Mouse (Mus musculus) liver, embryonic 13.5 days (tissue): ENCODE results near the gene Slc35b4. TPM values are rescaled to one million over a fixed set of nuclear protein-coding genes. Genes with fewer than 3 reads are reported as not detected.
A peak's percentile ranks its signal among the peaks of the same experiment; 100 is the strongest.

ENCODE experiments used
- ATAC-seq: fragments of 200-750 bp; cut with Nextera tagmentation; 2 replicates; pipeline ENCODE4 v1.8.0; 2017; ENCODE audit warnings: low read depth, mild to moderate bottlenecking, moderate number of reproducible peaks, moderate library complexity
- DNase-seq: peaks from one replicate; pipeline ENCODE4 v3.0.0; 2022
- H3K27ac ChIP-seq: fragments of 300-500 bp; sonication (generic); 2 replicates; pipeline ENCODE4 v1.5.1; 2015; ENCODE audit warnings: moderate library complexity, mild to moderate bottlenecking, inconsistent platforms
- H3K27me3 ChIP-seq: fragments of 300-500 bp; sonication (generic); 2 replicates; pipeline ENCODE4 v1.6.1; 2015; ENCODE audit warnings: mild to moderate bottlenecking, inconsistent platforms
- H3K36me3 ChIP-seq: fragments of 300-500 bp; sonication (generic); 2 replicates; pipeline ENCODE4 v1.6.1; 2015; ENCODE audit warnings: mild to moderate bottlenecking, inconsistent platforms
- H3K4me1 ChIP-seq: fragments of 300-500 bp; sonication (generic); replicated peaks from 2 replicates; pipeline ENCODE4 v1.6.1; 2015; ENCODE audit warnings: inconsistent platforms
- H3K4me2 ChIP-seq: fragments of 300-500 bp; sonication (generic); 2 replicates; pipeline ENCODE4 v1.6.1; 2015; ENCODE audit warnings: inconsistent platforms, mild to moderate bottlenecking, moderate library complexity
- H3K4me3 ChIP-seq: fragments of 300-500 bp; sonication (generic); replicated peaks from 2 replicates; pipeline ENCODE4 v1.5.1; 2015; ENCODE audit warnings: mild to moderate bottlenecking, inconsistent platforms
- H3K9ac ChIP-seq: fragments of 300-500 bp; sonication (generic); 2 replicates; pipeline ENCODE4 v1.6.1; 2015; ENCODE audit warnings: mild to moderate bottlenecking, inconsistent platforms
- H3K9me3 ChIP-seq: fragments of 300-500 bp; sonication (generic); replicated peaks from 2 replicates; pipeline ENCODE4 v1.6.1; 2016; ENCODE audit warnings: inconsistent platforms
- WGBS: fragments of 180-500 bp; shearing (Covaris S2); methylation state at CpG from one replicate; pipeline ENCODE4 v1.1.7; 2015; ENCODE audit not compliant: insufficient replicate concordance; 5-methylcytosine and 5-hydroxymethylcytosine counted together
- polyA plus RNA-seq: library from polyadenylated mRNA; unstranded; fragments of >200 nt; fragmentation: Nextera tagmentation; extraction: Ambion mirVana; gene quantifications from 2 replicates; pipeline ENCODE4 v1.2.1, GENCODE M21; 2015

The Slc35b4 gene
- polyA plus RNA-seq, 1 experiment from 2014 or later = 21.5 TPM

DNA sequence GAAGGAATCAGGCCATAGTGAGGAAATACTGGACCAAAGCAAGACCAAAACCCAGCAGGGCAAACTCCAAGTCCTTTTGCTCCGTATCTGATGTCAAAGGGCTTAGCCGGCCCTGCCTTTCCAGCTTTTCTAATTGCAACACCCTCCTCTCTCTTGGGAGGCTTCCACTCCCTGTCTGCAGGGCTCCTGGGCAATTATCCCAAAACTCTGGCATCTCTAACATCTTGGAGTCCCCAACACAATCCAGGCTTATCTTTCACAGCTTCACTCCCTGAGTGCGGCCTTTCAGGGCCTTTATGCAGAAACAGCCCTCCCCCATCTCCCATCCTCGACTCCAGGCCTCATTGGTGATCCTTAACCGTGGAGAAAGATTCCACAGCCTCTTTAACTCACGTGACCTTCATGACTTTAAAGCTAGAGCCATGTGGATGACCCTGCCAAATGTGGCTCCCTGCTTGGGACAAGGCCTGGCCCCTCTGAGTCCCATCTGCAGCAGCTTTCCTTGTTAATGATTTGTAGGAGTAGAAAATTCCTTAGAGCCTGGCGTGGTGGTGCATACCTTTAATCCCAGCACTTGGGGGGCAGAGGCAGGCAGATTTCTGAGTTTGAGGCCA lies 11.2 kb upstream of the Slc35b4 start:
- H3K9ac ChIP-seq = no peak overlapping the region
- H3K4me2 ChIP-seq = no peak overlapping the region
- no peak overlapping the region for H3K4me3 ChIP-seq
- no peaks in the 10 kb centered on the region for H3K9me3 ChIP-seq
- WGBS = 52% methylated on average over 7 of the region's 7 CpGs
- H3K27me3 ChIP-seq = no peaks in the 10 kb centered on the region
- H3K36me3 ChIP-seq = no peaks in the 10 kb centered on the region
- no peak for DNase-seq
- no peak overlapping the region for H3K27ac ChIP-seq
- no peak for ATAC-seq
- H3K4me1 ChIP-seq = 0 out of 2 replicates have a peak, but pooled peaks cover 3% of the 10 kb centered on the region

DNA sequence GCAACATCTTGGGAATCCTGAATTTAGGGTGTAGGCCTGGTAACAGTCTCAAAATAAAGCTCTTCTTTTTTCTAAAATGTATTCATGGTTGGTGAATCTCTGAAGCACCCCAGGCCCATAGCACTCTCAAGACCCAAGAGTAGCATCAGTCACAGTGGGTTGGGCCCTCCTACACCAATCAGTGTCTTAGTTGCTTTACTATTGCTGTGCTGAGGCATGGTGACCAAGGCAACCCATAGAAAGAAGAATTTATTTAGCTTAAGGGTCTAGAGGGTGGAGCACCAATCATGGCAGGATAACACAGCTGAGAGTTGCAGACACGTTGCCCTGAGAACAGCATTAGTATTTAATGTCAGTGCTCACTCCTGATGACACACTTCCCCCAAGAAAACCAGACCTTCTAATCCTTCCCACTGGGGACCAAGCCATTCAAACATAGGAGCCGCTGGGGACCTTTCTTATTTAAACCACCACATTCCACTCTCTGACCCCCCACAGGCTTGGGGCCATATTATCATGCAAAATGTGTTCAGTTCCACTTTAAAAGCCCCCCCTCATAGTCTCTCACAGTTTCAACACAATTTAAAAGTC lies 10.5 kb upstream of the Slc35b4 start:
- Histone ChIP-seq H3K9ac (no peak overlapping the region), H3K9me3 (no peaks in the 10 kb centered on the region), H3K36me3 (no peaks in the 10 kb centered on the region), H3K27me3 (no peaks in the 10 kb centered on the region), H3K4me3 (no peak overlapping the region), H3K27ac (no peak overlapping the region), H3K4me1 (peaks cover 5% of the 10 kb centered on the region), H3K4me2 (no peak overlapping the region)
- ATAC-seq (no peak), DNase-seq (no peak)
- WGBS = 62% methylated on average over 2 of the region's 2 CpGs

DNA sequence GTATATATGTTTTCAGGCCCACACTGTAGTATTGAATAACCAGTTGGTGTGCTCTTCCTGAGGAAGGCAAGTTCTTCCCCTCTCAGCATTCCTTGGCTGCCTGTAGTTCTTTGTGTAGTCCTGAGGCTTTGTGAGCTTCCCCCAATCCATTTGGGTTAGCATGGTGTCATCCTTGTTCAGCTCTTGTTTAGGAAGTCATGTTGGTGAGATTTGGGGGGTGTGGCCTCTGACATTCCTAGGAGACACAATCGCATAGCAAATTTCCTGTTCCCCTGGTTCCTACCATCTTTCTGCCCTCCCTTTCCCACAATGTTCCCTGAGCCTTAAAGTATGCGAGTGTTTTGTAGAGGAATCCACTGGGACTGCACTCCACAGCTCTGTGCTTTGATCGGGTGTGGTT lies 6.4 kb upstream of the Slc35b4 start:
- DNase-seq (no peak), ATAC-seq (no peak)
- Histone ChIP-seq H3K27me3 (no peaks in the 10 kb centered on the region), H3K4me2 (no peak overlapping the region), H3K4me1 (peaks cover 14% of the 10 kb centered on the region), H3K27ac (no peak overlapping the region), H3K9ac (no peak overlapping the region), H3K9me3 (no peaks in the 10 kb centered on the region), H3K4me3 (no peak overlapping the region), H3K36me3 (no peaks in the 10 kb centered on the region)
- WGBS = 48% methylated on average over 3 of the region's 3 CpGs

DNA sequence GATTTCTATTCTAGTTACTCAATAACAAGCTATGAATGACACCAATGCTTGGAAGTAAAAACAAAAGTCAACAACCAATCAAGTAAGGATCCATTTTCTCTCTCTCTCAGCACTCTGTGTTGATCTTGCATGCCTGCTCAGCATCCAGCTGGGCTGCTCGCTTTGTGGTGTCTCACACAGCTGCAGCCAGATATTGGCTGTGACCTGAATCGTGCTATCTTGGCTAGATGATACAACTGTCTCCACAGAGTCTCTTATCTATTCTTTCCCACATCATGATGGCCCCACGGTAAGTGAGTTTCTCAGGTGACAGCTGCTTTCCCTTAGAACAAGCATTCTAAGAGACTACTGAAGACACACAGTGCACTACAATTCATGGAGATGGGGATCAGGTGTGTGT lies 5.0 kb upstream of the Slc35b4 start:
- no peak for DNase-seq
- H3K9ac ChIP-seq = no peak overlapping the region

DNA sequence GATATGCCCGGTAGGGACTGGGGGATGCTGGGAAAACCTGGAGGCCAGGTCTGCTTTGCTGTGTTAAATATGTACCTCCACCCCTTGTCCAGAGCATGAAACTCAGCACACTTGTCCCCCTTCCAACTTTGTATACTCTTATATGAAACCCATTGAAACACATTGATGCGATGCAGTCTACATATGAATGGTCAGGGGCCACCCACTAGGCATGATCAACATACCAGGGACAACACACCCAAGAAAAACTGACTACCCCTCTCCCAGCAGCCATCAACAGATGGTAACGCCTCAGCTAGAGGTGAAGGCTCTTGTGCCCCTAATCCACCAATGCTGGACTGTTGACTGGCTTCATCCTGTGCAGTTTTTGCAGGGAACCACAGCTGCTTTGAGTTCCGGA lies 3.0 kb upstream of the Slc35b4 start:
- H3K27ac ChIP-seq = no peak overlapping the region
- WGBS = 64% methylated on average over 4 of the region's 4 CpGs

More for the DNA sequence above, 5.0 kb upstream of the Slc35b4 start:
- Histone ChIP-seq H3K4me3 (no peak overlapping the region), H3K4me1 (peaks cover 18% of the 10 kb centered on the region), H3K9me3 (no peaks in the 10 kb centered on the region), H3K27ac (no peak overlapping the region), H3K4me2 (no peak overlapping the region), H3K36me3 (no peaks in the 10 kb centered on the region), H3K27me3 (no peaks in the 10 kb centered on the region)
- WGBS = 22% methylated on average over 3 of the region's 3 CpGs
- no peak for ATAC-seq

DNA sequence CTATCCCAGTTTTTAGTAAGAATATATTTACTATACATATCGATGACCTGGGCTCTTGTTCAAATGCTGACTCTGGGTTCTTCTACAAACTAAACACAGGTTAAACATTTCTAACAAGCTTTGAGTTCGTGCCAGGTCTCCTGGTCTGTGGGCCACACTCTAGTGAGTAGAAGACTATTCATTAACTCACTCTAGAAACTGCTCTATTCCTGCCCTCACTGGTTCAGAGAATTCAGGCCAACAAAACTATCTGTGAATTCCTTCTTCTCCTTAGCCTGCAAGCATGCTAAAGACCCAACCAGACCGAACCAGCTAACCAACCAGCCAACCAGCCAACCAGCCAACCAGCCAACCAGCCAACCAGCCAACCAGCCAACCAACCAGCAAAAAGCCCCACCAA lies 2.1 kb upstream of the Slc35b4 start:
- Histone ChIP-seq H3K36me3 (no peaks in the 10 kb centered on the region), H3K4me1 (peaks cover 33% of the 10 kb centered on the region), H3K4me3 (no peak overlapping the region), H3K9me3 (no peaks in the 10 kb centered on the region), H3K4me2 (no peak overlapping the region), H3K9ac (no peak overlapping the region), H3K27me3 (no peaks in the 10 kb centered on the region), H3K27ac (no peak overlapping the region)
- no peak for ATAC-seq
- DNase-seq = no peak
- WGBS = 59% methylated on average over 3 of the region's 3 CpGs

More for the DNA sequence above, 3.0 kb upstream of the Slc35b4 start:
- H3K9ac ChIP-seq = no peak overlapping the region
- H3K4me1 ChIP-seq = peaks cover 28% of the 10 kb centered on the region
- no peak for ATAC-seq
- H3K27me3 ChIP-seq = no peaks in the 10 kb centered on the region
- H3K36me3 ChIP-seq = no peaks in the 10 kb centered on the region
- no peak for DNase-seq
- H3K9me3 ChIP-seq = no peaks in the 10 kb centered on the region
- no peak overlapping the region for H3K4me3 ChIP-seq
- peak overlapping the region; percentile 29 for H3K4me2 ChIP-seq

DNA sequence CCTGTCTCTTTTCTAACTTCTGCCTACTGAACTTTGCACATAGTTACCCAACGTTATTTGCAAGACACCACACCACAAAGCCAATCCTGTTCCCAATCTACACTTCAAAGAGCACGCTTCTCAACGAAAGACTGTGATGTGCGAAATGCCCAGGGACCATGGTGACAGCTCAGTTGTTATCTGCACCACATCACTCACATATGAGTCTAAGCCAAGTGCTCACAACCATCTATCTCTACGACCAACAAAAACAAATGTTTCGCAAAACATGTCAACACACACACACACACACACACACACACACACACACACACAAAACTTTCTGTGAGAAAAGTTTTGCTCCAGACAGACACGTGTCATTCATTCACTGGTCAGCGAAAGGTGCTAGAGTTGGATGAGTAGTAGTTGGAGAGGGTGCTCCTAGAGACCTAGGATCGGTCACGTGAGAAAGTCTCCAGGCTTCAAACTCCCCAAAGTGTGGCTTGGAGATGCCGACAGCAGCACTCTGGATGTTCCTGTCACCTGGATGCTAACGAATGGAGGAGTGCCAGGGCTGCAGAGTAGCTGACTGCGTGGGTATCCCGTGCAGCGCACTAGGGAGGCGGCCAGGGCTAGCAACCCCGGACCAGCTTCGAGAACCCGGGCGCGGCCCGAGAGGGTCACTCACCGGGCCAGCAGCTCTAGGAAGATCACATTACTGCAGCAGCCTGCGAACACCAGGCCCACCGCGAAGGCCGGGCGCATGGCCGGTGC lies 624 bp downstream of the Slc35b4 start:
- Histone ChIP-seq H3K36me3 (peaks cover 8% of the 10 kb centered on the region; the same call in 1 of the 2 replicates), H3K27ac (peak overlapping the region; percentile 83), H3K27me3 (no peaks in the 10 kb centered on the region), H3K4me1 (peaks cover 22% of the 10 kb centered on the region), H3K4me3 (peak overlapping the region; percentile 88), H3K9ac (peak overlapping the region; percentile 88), H3K9me3 (no peaks in the 10 kb centered on the region), H3K4me2 (peak overlapping the region; percentile 83)
- peak; percentile 77 for ATAC-seq
- under 1% methylated on average over 29 of the region's 29 CpGs for WGBS
- DNase-seq = no peak

DNA sequence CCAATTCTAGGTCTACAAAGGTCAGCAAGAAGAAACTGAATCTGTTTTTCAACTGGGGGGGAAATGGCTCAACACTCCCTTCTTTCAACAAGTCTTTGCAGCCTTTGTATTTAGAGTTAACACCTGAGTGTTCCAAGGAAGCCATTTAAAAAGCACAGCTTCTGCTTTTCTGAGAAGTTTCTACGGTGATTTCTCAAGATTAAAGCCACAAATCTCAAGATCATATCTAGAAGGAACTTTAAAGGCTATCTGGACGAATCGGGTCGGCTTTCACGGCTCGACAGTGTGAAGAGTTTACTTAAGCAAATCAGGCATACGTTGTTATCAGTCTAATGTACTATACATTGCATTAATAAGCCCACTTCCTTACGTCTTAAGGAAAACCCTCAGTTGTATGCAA lies 2.2 kb downstream of the Slc35b4 start:
- ATAC-seq = no peak
- no peaks in the 10 kb centered on the region for H3K27me3 ChIP-seq
- H3K9me3 ChIP-seq = no peaks in the 10 kb centered on the region
- no peak overlapping the region for H3K4me2 ChIP-seq
- H3K4me1 ChIP-seq = peaks cover 22% of the 10 kb centered on the region
- H3K36me3 ChIP-seq = peaks cover 11% of the 10 kb centered on the region
- no peak overlapping the region for H3K4me3 ChIP-seq
- DNase-seq = no peak
- whole genome bisulfite sequencing = 45% methylated on average over 8 of the region's 8 CpGs
- no peak overlapping the region for H3K27ac ChIP-seq
- no peak overlapping the region for H3K9ac ChIP-seq

DNA sequence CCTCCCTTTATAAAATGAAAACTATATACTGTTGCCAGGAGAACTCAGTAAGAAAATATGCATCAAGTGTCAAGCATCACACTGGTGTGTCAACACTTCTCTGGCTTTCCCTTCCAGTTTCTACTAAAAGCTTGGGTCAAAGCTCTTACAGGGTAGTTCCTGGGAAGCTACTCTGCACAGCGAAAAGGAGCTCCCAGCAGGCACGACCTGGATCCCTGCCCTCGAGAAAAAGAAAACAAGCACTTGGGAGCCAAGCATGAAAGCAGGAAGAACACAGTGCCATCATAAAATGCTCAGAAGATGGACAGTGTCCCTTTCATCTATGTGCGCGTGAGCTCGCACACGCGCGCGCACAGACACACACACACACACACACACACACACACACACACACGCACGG lies 3.7 kb downstream of the Slc35b4 start:
- H3K4me3 ChIP-seq = no peak overlapping the region
- no peaks in the 10 kb centered on the region for H3K27me3 ChIP-seq
- no peak for ATAC-seq
- H3K27ac ChIP-seq = no peak overlapping the region
- H3K36me3 ChIP-seq = peaks cover 24% of the 10 kb centered on the region
- WGBS = 83% methylated on average over 12 of the region's 12 CpGs
- peaks cover 22% of the 10 kb centered on the region for H3K4me1 ChIP-seq
- no peaks in the 10 kb centered on the region for H3K9me3 ChIP-seq
- no peak overlapping the region for H3K9ac ChIP-seq
- DNase-seq = no peak
- H3K4me2 ChIP-seq = no peak overlapping the region

DNA sequence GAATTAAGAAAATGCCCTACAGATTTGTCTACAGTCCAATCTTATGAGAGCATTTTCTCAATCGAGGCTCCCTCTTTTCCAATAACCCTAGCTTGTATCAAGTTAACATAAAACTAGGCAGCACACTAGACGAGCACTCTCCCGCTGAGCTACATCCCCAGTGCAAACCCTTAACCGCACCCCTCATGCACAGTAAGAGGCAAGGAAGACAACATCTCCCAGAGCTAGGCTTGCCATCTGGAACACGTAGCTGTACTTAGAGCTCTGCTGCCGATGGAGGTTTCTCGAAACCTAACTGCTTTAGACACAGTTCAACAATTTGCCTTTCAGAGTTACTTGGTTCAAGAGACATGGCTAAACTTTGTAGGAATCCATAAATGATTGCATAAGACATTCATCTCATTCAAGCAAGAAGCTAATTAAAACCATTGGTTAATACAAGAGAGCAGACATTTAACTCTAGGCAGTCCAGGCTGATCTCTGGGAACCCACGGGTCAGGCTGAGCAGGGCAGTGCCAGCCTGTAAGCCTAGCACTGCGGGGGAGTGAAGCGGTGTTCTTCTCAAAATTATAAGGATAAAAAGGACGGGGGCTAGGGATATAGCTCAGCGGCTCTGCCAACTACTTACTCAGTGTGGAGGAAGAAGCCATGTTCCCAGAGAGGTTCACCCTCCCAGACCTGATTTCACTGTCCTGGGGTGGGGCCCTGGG lies 5.0 kb downstream of the Slc35b4 start:
- Histone ChIP-seq H3K9ac (no peak overlapping the region), H3K4me3 (no peak overlapping the region), H3K36me3 (peaks cover 36% of the 10 kb centered on the region), H3K4me2 (no peak overlapping the region), H3K4me1 (peaks cover 15% of the 10 kb centered on the region), H3K9me3 (no peaks in the 10 kb centered on the region), H3K27ac (no peak overlapping the region), H3K27me3 (no peaks in the 10 kb centered on the region)
- DNase-seq (no peak), ATAC-seq (no peak)
- WGBS = 83% methylated on average over 12 of the region's 12 CpGs

DNA sequence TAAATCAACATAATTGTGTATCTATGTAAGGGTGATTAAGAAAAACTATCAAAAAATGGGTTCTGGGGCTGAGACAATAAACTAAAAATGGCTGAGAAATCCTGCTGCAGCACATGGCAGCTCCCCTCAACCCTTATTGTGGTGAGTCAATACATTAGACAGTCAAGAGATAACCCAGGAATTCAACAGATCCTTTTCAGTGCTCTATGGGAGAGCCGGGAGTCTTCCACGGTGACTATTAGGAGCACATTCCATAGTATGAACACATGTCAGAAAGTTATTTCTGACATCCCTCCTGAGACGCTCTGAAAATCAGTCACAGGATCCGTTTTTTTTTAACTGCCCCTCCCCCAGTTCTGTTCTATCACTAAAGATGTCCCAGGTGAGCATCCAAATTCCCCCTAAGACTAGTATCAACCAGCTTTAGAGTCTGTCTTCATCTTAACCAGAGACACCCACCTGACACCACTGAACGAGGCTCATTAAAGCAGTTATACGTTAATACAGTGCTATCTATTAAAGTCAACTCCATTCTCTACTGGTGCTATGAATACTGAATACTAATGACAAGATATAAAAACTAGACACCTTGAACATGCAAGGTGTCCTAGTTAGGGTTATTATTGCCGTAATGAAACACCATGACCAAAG lies 5.9 kb downstream of the Slc35b4 start:
- Histone ChIP-seq H3K36me3 (peaks cover 45% of the 10 kb centered on the region), H3K27ac (no peak overlapping the region), H3K4me1 (peaks cover 14% of the 10 kb centered on the region)

More for the DNA sequence above, 5.9 kb downstream of the Slc35b4 start:
- Histone ChIP-seq H3K9ac (no peak overlapping the region), H3K9me3 (no peaks in the 10 kb centered on the region), H3K4me3 (no peak overlapping the region), H3K4me2 (no peak overlapping the region), H3K27me3 (no peaks in the 10 kb centered on the region)
- WGBS = 67% methylated on average over 7 of the region's 7 CpGs
- DNase-seq (no peak), ATAC-seq (no peak)
